Mouse (Mus musculus): ENCODE data around the gene Bcl2.

DNA sequence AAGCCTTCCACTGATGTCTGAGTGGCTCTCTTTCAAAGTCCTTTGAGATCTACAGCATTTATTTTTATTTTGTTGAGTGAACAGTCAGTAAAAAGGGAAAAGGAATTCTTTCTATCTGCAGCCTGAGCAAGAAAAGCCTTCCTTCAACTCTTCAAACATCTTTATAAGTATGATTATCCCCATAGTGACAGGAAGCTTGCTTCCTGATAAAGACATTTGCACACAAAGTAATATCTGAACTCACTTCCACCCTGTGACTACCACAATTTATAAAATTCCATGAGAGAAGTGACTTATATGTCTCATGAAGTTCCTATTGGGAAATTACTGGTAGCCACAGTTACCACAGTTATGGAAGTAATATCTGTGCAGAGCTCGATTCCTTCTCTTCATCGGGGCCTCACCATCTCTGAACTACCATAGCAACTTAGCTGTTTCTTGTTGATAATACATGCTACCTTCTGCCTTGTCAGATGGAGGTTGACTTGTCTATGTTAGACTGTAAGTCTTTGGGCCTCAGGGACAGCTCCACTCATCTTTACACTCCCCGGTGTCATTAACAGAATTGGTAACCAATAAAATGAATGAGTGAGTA is 82.1 kb downstream of the Bcl2 start:
- TF ChIP-seq POLR2A (IDR thresholded peaks at IDR 0.05; ENCODE audit: insufficient read depth, low read depth, low read length) (no peak), EP300 (IDR thresholded peaks at IDR 0.05; ENCODE audit: insufficient read depth, low read depth, low read length) (no peak), CTCF (IDR thresholded peaks at IDR 0.05) (no peak)

Data from heart, adult 2 months (tissue).